Mouse (Mus musculus) limb, embryonic 15.5 days (tissue): ENCODE measurements around the gene Gm47841. TPM values are rescaled to one million over a fixed set of nuclear protein-coding genes. Genes with fewer than 3 reads are reported as not detected.
A peak's percentile ranks its signal among the peaks of the same experiment; 100 is the strongest.

ENCODE experiments used
- ATAC-seq: fragments of 200-750 bp; cut with Nextera tagmentation; 2 replicates; pipeline ENCODE4 v1.8.0; 2017; ENCODE audit warnings: low read depth, moderate TSS enrichment; ENCODE audit not compliant: insufficient number of reproducible peaks, low FRiP score, low TSS enrichment
- H3K27ac ChIP-seq: fragments of 300-500 bp; sonication (generic); 2 replicates; pipeline ENCODE4 v1.5.1; 2015; ENCODE audit warnings: moderate library complexity, mild to moderate bottlenecking, inconsistent platforms
- H3K27me3 ChIP-seq: fragments of 300-500 bp; sonication (generic); 2 replicates; pipeline ENCODE4 v1.6.1; 2015; ENCODE audit warnings: inconsistent platforms
- H3K36me3 ChIP-seq: fragments of 300-500 bp; sonication (generic); 2 replicates; pipeline ENCODE4 v1.6.1; 2015; ENCODE audit warnings: inconsistent platforms
- H3K4me1 ChIP-seq: fragments of 300-500 bp; sonication (generic); 2 replicates; pipeline ENCODE4 v1.6.1; 2015; ENCODE audit warnings: inconsistent platforms
- H3K4me2 ChIP-seq: fragments of 300-500 bp; sonication (generic); 2 replicates; pipeline ENCODE4 v1.6.1; 2015; ENCODE audit warnings: mild to moderate bottlenecking, inconsistent platforms
- H3K4me3 ChIP-seq: fragments of 300-500 bp; sonication (generic); 2 replicates; pipeline ENCODE4 v1.5.1; 2015; ENCODE audit warnings: mild to moderate bottlenecking, inconsistent platforms
- H3K9ac ChIP-seq: fragments of 300-500 bp; sonication (generic); 2 replicates; pipeline ENCODE4 v1.6.1; 2015; ENCODE audit warnings: inconsistent platforms
- H3K9me3 ChIP-seq: fragments of 300-500 bp; sonication (generic); 2 replicates; pipeline ENCODE4 v1.6.1; 2016; ENCODE audit warnings: inconsistent platforms
- WGBS: fragments of 180-500 bp; shearing (Covaris S2); methylation state at CpG from one replicate; pipeline ENCODE4 v1.1.7; 2015; 5-methylcytosine and 5-hydroxymethylcytosine counted together
- polyA plus RNA-seq: library from polyadenylated mRNA; unstranded; fragments of >200 nt; fragmentation: Nextera tagmentation; extraction: Ambion mirVana; gene quantifications from 2 replicates; pipeline ENCODE4 v1.2.1, GENCODE M21; 2015

Gene Gm47841
- polyA plus RNA-seq, 1 experiment from 2014 or later: not detected

DNA sequence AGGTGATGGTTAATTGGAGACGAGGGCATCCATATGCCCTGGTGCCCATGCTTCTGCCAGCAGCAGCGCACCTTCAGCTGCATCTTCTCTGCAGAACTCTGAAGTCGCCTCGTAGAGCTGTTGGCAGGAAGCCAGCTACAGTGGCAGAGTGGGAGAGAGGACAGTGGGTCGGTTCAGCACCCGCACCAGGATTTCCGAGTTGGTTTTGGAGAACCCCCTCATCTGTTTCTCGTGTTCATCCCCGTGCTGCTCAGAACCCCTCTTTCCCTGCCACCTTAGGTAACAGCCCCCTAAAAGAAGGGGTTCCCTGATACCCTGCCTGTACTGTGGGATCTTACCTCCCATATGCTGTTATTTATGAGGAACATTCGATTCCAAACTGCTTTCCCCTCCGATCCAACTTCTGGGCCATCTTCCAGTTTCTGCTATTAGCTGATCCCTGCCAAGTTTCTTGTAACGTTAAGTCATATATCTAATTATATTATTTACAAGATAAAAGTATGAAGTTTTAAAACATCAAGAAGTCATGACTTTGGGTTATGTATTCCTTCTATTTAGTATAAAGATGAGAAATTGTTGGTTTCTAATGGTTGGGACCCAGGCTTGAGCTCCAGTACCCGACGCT lies 38.7 kb downstream of the Gm47841 start:
- Histone ChIP-seq H3K4me2 (no peak overlapping the region), H3K27me3 (no peaks in the 10 kb centered on the region), H3K36me3 (no peaks in the 10 kb centered on the region), H3K9me3 (no peaks in the 10 kb centered on the region), H3K4me1 (peaks cover 9% of the 10 kb centered on the region; the same call in 1 of the 2 replicates), H3K9ac (no peak overlapping the region), H3K27ac (no peak overlapping the region), H3K4me3 (no peak overlapping the region)
- 58% methylated on average over 14 of the region's 14 CpGs for WGBS
- ATAC-seq: no peak

DNA sequence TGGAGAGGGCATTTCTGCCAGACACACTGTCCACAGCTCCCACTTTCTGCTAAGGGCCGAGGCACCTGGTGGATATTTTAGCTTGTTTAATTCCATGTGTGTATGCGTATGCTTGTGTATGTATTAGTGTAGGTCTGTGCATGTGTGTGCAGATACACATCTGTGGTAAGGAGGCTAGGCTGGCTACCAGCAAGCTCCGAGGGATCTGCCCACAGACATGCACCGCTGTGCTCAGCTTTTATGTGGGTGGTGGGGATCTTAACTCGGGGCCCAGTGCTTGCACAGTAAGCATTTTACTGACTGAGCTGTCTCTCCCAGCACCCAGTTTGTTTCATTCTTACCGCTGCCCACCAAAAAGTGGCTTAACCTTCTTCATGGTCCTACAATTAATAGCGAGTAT lies 40.0 kb downstream of the Gm47841 start:
- no peak for ATAC-seq
- Histone ChIP-seq H3K9ac (no peak overlapping the region), H3K4me1 (peaks cover 9% of the 10 kb centered on the region; the same call in 1 of the 2 replicates), H3K27me3 (no peaks in the 10 kb centered on the region), H3K4me2 (peak overlapping the region; percentile 66; the same call in 1 of the 2 replicates), H3K9me3 (no peaks in the 10 kb centered on the region), H3K36me3 (no peaks in the 10 kb centered on the region), H3K4me3 (no peak overlapping the region), H3K27ac (no peak overlapping the region)
- WGBS: 62% methylated on average over 7 of the region's 7 CpGs

- Histone ChIP-seq H3K4me2 (peak overlapping the region; percentile 66), H3K9me3 (no peaks in the 10 kb centered on the region), H3K27ac (no peak overlapping the region), H3K27me3 (no peaks in the 10 kb centered on the region), H3K4me3 (peak overlapping the region; percentile 48), H3K9ac (peak overlapping the region; percentile 23; the same call in 1 of the 2 replicates), H3K36me3 (no peaks in the 10 kb centered on the region), H3K4me1 (peaks cover 9% of the 10 kb centered on the region; the same call in 1 of the 2 replicates)
- no peak; the same call in 1 of the 2 replicates for ATAC-seq
- 12% methylated on average over 14 of the region's 15 CpGs for WGBS
Observed at GRCm38 (mm10) chr15:101006251-101007040, 40.8 kb downstream of the Gm47841 start.

DNA sequence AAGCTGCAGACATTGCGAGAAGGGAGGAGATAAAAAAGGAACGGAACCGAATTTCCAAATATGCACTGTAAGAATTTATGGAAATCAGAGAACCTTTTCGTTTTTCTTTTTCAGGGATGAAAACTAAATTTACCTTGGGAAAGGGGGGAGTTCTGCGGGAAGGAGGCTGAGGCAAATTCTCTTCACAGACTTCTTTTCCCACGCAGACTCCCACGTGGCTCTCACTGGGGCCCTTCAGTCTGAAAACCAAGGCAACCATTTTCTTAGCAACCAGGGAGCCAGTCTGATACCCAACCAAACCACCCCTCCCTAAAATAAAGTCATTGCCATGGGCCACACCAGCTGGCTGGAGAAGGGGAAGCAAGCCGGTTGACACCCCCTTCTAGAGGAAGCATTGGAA lies 41.5 kb downstream of the Gm47841 start:
- Histone ChIP-seq H3K4me2 (no peak overlapping the region), H3K27ac (no peak overlapping the region), H3K4me1 (peaks cover 9% of the 10 kb centered on the region; the same call in 1 of the 2 replicates), H3K36me3 (no peaks in the 10 kb centered on the region), H3K9ac (no peak overlapping the region), H3K27me3 (no peaks in the 10 kb centered on the region), H3K9me3 (no peaks in the 10 kb centered on the region), H3K4me3 (no peak overlapping the region)
- ATAC-seq: no peak
- WGBS: 82% methylated on average over 8 of the region's 8 CpGs

GRCm38 (mm10) chr15:101004538-101004937 lies 42.7 kb downstream of the Gm47841 start:
- ATAC-seq: no peak
- H3K9ac ChIP-seq: no peak overlapping the region

DNA sequence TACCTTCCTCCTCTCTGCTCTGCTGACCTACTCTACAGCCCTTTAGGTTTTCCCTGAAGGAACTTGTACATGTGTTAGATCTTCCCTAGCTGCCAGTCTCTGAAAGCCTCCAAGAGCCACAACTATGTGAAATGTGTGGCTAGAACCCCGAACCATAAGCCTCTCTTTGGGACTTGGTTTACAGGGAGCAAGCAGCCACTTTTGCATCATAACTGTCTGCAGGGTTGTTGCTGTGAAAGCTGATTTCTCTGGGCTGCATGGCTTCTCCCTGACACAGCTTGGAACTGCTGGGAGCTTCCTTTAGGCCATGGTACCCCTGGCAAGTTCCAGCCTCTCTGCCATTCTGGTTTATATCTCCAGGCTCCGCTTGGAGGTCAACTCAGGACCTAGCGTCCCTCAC lies 44.7 kb downstream of the Gm47841 start:
- Histone ChIP-seq H3K4me1 (0 out of 2 replicates have a peak, but pooled peaks cover 4% of the 10 kb centered on the region), H3K4me2 (no peak overlapping the region), H3K9ac (no peak overlapping the region), H3K9me3 (no peaks in the 10 kb centered on the region), H3K36me3 (no peaks in the 10 kb centered on the region), H3K27ac (no peak overlapping the region), H3K27me3 (no peaks in the 10 kb centered on the region), H3K4me3 (no peak overlapping the region)
- WGBS: 90% methylated on average over 3 of the region's 3 CpGs
- ATAC-seq: no peak

More at GRCm38 (mm10) chr15:101004538-101004937, 42.7 kb downstream of the Gm47841 start:
- WGBS: 70% methylated on average over 3 of the region's 3 CpGs
- H3K4me3 ChIP-seq: no peak overlapping the region
- no peak overlapping the region for H3K27ac ChIP-seq
- H3K27me3 ChIP-seq: no peaks in the 10 kb centered on the region
- H3K36me3 ChIP-seq: no peaks in the 10 kb centered on the region
- H3K9me3 ChIP-seq: no peaks in the 10 kb centered on the region
- H3K4me2 ChIP-seq: no peak overlapping the region
- peaks cover 9% of the 10 kb centered on the region; the same call in 1 of the 2 replicates for H3K4me1 ChIP-seq

DNA sequence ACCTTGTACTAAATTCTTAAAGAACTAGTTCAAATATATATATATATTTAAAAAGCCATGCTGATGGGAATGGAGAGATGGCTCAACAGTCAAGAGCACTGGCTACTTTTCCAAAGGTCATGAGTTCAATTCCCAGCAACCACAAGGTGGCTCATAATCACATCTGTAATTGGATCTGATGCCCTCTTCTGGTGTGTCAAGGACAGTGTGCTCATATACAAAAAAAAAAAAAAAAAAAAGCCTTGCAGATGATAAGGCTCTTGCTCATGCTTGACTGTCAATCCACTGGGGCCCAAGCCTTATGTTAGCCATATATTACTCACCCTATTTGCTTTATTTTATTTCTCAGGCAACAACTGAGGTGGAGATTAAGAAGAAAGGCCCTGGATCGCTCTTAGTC lies 45.5 kb downstream of the Gm47841 start:
- Histone ChIP-seq H3K4me3 (no peak overlapping the region), H3K4me1 (no peaks in the 10 kb centered on the region), H3K9ac (no peak overlapping the region), H3K27me3 (no peaks in the 10 kb centered on the region), H3K4me2 (no peak overlapping the region), H3K9me3 (no peaks in the 10 kb centered on the region), H3K27ac (no peak overlapping the region), H3K36me3 (no peaks in the 10 kb centered on the region)
- ATAC-seq: no peak
- 92% methylated on average over 1 of the region's 1 CpGs for WGBS

- Histone ChIP-seq H3K27me3 (no peaks in the 10 kb centered on the region), H3K27ac (no peak overlapping the region), H3K9me3 (no peaks in the 10 kb centered on the region), H3K36me3 (no peaks in the 10 kb centered on the region), H3K4me3 (no peak overlapping the region), H3K4me1 (no peaks in the 10 kb centered on the region), H3K4me2 (no peak overlapping the region), H3K9ac (no peak overlapping the region)
- ATAC-seq: no peak
- 37% methylated on average over 4 of the region's 4 CpGs for WGBS
Observed at GRCm38 (mm10) chr15:100997090-100997489, 50.1 kb downstream of the Gm47841 start.

Other genes with a start within 250 kb of the Gm47841 start
- gene Scn8a, start 177.5 kb downstream of the Gm47841 start, polyA plus RNA-seq: 1.3 and 3.1 TPM in 2 replicates
- 0.09 and 0.12 TPM in 2 replicates for gene Fignl2, start 31.2 kb upstream of the Gm47841 start, polyA plus RNA-seq
- gene Ankrd33, start 68.4 kb upstream of the Gm47841 start, polyA plus RNA-seq: not detected in 2 replicates
- gene Acvrl1, start 81.1 kb upstream of the Gm47841 start, polyA plus RNA-seq: 16.3 and 17.7 TPM in 2 replicates
- gene Acvr1b, start 126.7 kb upstream of the Gm47841 start, polyA plus RNA-seq: 8.4 and 10.9 TPM in 2 replicates
- gene Grasp, start 176.8 kb upstream of the Gm47841 start, polyA plus RNA-seq: 5.3 and 7.2 TPM in 2 replicates
- 14.7 and 18.4 TPM in 2 replicates for gene Nr4a1, start 206.9 kb upstream of the Gm47841 start, polyA plus RNA-seq
- 69.7 and 69.9 TPM in 2 replicates for gene Atg101, start 236.9 kb upstream of the Gm47841 start, polyA plus RNA-seq
- gene 6030408B16Rik, start 245.8 kb upstream of the Gm47841 start, polyA plus RNA-seq: 0.50 and 0.84 TPM in 2 replicates